ENCODE assay signal across 13 mouse cellular contexts in the genomic region with DNA sequence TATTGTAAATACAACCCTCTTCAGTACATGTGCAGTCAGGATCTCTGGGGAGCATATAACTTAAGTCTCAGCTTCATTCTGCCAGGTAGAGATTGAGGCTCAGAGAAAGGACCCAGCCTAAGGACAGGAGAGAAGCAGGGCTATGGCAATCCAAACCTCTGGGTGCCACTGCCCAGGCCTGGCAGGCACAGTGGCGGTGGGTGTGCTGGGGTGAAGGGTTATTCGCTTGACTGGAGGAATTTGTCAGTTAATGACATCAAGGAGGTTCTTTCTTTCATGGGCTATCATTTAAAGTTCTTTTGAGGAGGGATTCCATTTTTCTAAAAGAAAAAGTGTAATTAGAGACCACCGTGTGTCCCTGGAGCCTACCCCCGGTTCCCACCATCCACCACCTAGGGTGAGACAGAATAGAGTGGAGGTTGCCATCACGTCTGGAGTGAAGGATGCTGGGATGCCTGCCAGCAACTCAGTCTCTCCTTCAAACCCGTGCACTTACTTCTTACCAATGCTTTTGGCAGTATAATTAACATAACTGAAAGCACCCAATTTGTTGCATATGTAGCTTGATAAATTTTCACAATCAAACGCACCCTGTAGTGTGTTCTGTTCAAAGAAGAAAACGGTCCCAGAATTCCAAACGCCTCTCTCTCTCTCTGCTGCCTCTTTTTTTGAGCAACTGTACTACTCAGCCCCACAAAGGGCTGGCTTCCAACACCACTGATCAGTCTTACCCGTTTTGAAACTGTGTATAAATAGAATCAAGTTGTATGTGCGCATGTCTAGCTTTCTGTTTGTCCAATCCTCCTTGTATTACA. TPM values are rescaled to one million over a fixed set of nuclear protein-coding genes. Genes with fewer than 3 reads are reported as not detected.
DNase-seq lines count a peak whose midpoint lies in the region; ATAC-seq lines count a peak whose summit lies in the region.
"Had no signal": no experiment of that assay in that cellular context is flagged by ENCODE, and none has a peak within 500 bp of the region (broad histone marks: within the 10 kb centered on the region; RNA-seq: fewer than 3 reads in every experiment).

No protein-coding gene starts in this region.

- H3K4me1 ChIP-seq in hindbrain, embryonic 14.5 days (replicated peaks; ENCODE audit: control insufficient read depth, insufficient read depth, low read length), result no peaks in the 10 kb centered on the region
- H3K4me1 ChIP-seq: limb, embryonic 15.5 days had no signal

- H3K36me3 ChIP-seq in hindbrain, embryonic 14.5 days (replicated peaks; ENCODE audit: control insufficient read depth, insufficient read depth), result no peaks in the 10 kb centered on the region
- H3K36me3 ChIP-seq: embryonic facial prominence, embryonic 13.5 days; limb, embryonic 15.5 days had no signal

- no peak overlapping the region for H3K4me2 ChIP-seq in hindbrain, embryonic 14.5 days (replicated peaks)
- H3K4me2 ChIP-seq: embryonic facial prominence, embryonic 13.5 days; limb, embryonic 15.5 days had no signal

- intact Hi-C loops in gastrocnemius, postnatal 36 days (cut with DNase I), result no loop called here
- intact Hi-C loops in left cerebral cortex, postnatal 4 days (cut with DNase I), result no loop called here

- WGBS in hindbrain, embryonic 14.5 days, result 36% methylated on average over 11 of the region's 11 CpGs

- H3K27me3 ChIP-seq in hindbrain, embryonic 14.5 days (ENCODE audit: control insufficient read depth, insufficient read depth, low read length), result no peaks in the 10 kb centered on the region; the same call in 1 of the 2 replicates

- peak; percentile 57 for DNase-seq in gastrocnemius, adult 18-20 months (ENCODE audit: low spot score)
- DNase-seq in gastrocnemius, postnatal 36 days, result no peak
- peak; percentile 22 for DNase-seq in left cerebral cortex, postnatal 4 days
- no peak for DNase-seq in left cerebral cortex, adult 9 months (ENCODE audit: low spot score in 2 of 2)
- DNase-seq in NIH3T3 (ENCODE audit: low read depth), result peak; percentile 30
- DNase-seq in hindbrain, embryonic 14.5 days (ENCODE audit: low spot score), result no peak
- no peak for DNase-seq in ovary, postnatal 36 days (ENCODE audit: low spot score)
- DNase-seq in thymus, postnatal 36 days, result no peak
- DNase-seq: adrenal gland, postnatal 14 days; cerebellum, adult 8-10 months; kidney, adult 2 months had no signal

- H3K9me3 ChIP-seq in hindbrain, embryonic 14.5 days (ENCODE audit: control insufficient read depth, low read length), result no peaks in the 10 kb centered on the region
- H3K9me3 ChIP-seq: embryonic facial prominence, embryonic 13.5 days; limb, embryonic 15.5 days had no signal

- no peak overlapping the region for H3K4me3 ChIP-seq in hindbrain, embryonic 14.5 days (replicated peaks; ENCODE audit: low read length)
- H3K4me3 ChIP-seq: embryonic facial prominence, embryonic 13.5 days; limb, embryonic 15.5 days had no signal

- peak; percentile 48; the same call in 1 of the 2 replicates for ATAC-seq in hindbrain, embryonic 14.5 days (ENCODE audit: low FRiP score)

- H3K9ac ChIP-seq in hindbrain, embryonic 14.5 days, result no peak overlapping the region
- H3K9ac ChIP-seq: embryonic facial prominence, embryonic 13.5 days; limb, embryonic 15.5 days had no signal

- H3K27ac ChIP-seq in hindbrain, embryonic 14.5 days, result no peak overlapping the region
- H3K27ac ChIP-seq: embryonic facial prominence, embryonic 13.5 days; limb, embryonic 15.5 days had no signal

RNA-seq across cellular contexts. Expression of a gene that starts 27.1 kb away (rescaled TPM):
- total RNA-seq in gastrocnemius, adult 18-20 months (2021), result 100 to 1,000 TPM in 1 of 2 experiments, 10 to 100 TPM in 1; 78.1 to 111 TPM
- 10 to 100 TPM; 86.3 to 90.2 TPM for total RNA-seq in gastrocnemius, postnatal 36 days (2021)
- total RNA-seq in left cerebral cortex, postnatal 4 days (2021), result 10 to 100 TPM; 22.1 to 25.2 TPM
- 5.5 and 7.5 TPM in 2 replicates for polyA plus RNA-seq in hindbrain, embryonic 14.5 days (2014; fragmentation: Nextera tagmentation; extraction: Ambion mirVana)

Comparison
In these comparisons a context has a peak if more than half of its experiments do, and no peak if none do; other contexts are left out.
1. DNase-seq: peak in gastrocnemius, adult 18-20 months (single experiment), left cerebral cortex, postnatal 4 days (single experiment) and NIH3T3 (single experiment); none in gastrocnemius, postnatal 36 days (0 of 2), left cerebral cortex, adult 9 months (0 of 2), hindbrain, embryonic 14.5 days (single experiment), ovary, postnatal 36 days (single experiment) and thymus, postnatal 36 days (0 of 2).